Mouse (Mus musculus) erythroblast, adult 5-6 weeks (primary cell): ENCODE data around the gene Gm6351. TPM values are rescaled to one million over a fixed set of nuclear protein-coding genes. Genes with fewer than 3 reads are reported as not detected.
"Not testable (repeated sequence)": the region's sequence is repeated elsewhere in the genome, so short reads cannot be mapped to it uniquely, and the experiment has no call there.

Source experiments
- ATAC-seq: replicated peaks from 2 replicates; pipeline ENCODE4 v1.8.0; 2016; ENCODE audit warnings: moderate number of reproducible peaks, mild to moderate bottlenecking, moderate TSS enrichment, inconsistent platforms; ENCODE audit not compliant: poor library complexity, low FRiP score, severe bottlenecking
- total RNA-seq, 2 experiments: library from RNA; stranded (forward) in 1 of 2; stranded (reverse) in 1 of 2; fragments of 150-400 nt in 1 of 2; fragments of 200-764, 138-1000 nt in 1 of 2; gene quantifications; 2 replicates each; pipeline versions ENCODE4 v1.2.3 to v1.2.4; 2015 to 2017; ENCODE audit warnings: low replicate concordance in 2 of 2

Gene Gm6351
- total RNA-seq (2015; ENCODE audit: low replicate concordance) (not detected in 2 replicates), total RNA-seq (2017; ENCODE audit: low replicate concordance) (not detected in 2 replicates)

- not testable (repeated sequence) for ATAC-seq
These were observed at the start of gene Gm6351 for GRCm38 (mm10) chr5:94076085-94076484. TSS of gene Gm6351 (plus strand) at chr5:94076385.

DNA sequence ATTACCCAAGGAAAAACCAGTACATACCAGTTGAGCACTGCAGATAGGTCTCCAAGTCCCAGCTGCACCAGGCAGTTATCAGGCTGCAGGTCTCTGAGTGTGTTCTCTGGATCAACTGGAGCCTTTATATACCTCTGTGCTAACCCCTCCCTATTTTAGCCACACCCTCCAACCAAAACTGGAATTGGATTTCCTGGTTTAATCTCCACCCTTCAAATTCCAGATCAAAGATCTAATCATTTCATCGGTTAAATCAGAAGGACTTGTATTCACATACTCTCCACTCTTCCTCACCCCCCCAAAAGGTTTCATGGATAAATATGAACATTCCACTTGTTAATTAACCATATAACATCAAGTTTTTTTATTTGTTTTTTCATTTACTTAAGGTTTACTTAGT, 5.7 kb upstream of the Gm6351 start, which contains the start of gene BC061212:
BC061212 (minus strand) TSS at position 101 of the 400 bp plus-strand sequence.
- not testable (repeated sequence) for ATAC-seq

Other genes starting within 250 kb of the Gm6351 start
- not detected in 2 replicates for gene Gm7792, start 232.6 kb upstream of the Gm6351 start, total RNA-seq (2015; ENCODE audit: low replicate concordance)
- not detected in 2 replicates for gene Gm7792, start 232.6 kb upstream of the Gm6351 start, total RNA-seq (2017; ENCODE audit: low replicate concordance)
- not detected in 2 replicates for gene Gm16429, start 147.3 kb upstream of the Gm6351 start, total RNA-seq (2015; ENCODE audit: low replicate concordance)
- gene Gm16429, start 147.3 kb upstream of the Gm6351 start, total RNA-seq (2017; ENCODE audit: low replicate concordance) = not detected in 2 replicates
- gene BC061212, start 5.8 kb upstream of the Gm6351 start, total RNA-seq (2015; ENCODE audit: low replicate concordance) = not detected in 2 replicates
- gene BC061212, start 5.8 kb upstream of the Gm6351 start, total RNA-seq (2017; ENCODE audit: low replicate concordance) = not detected in 2 replicates
- not detected in 2 replicates for gene Gm3106, start 141.6 kb downstream of the Gm6351 start, total RNA-seq (2015; ENCODE audit: low replicate concordance)
- gene Gm3106, start 141.6 kb downstream of the Gm6351 start, total RNA-seq (2017; ENCODE audit: low replicate concordance) = not detected in 2 replicates
- gene A430089I19Rik, start 230.4 kb downstream of the Gm6351 start, total RNA-seq (2015; ENCODE audit: low replicate concordance) = not detected in 2 replicates
- not detected in 2 replicates for gene A430089I19Rik, start 230.4 kb downstream of the Gm6351 start, total RNA-seq (2017; ENCODE audit: low replicate concordance)
- not detected in 2 replicates for gene Gm6502, start 238.1 kb downstream of the Gm6351 start, total RNA-seq (2015; ENCODE audit: low replicate concordance)
- not detected in 2 replicates for gene Gm6502, start 238.1 kb downstream of the Gm6351 start, total RNA-seq (2017; ENCODE audit: low replicate concordance)